Mouse (Mus musculus) liver, embryonic 16.5 days (tissue): ENCODE data around the gene Nhp2. TPM values are rescaled to one million over a fixed set of nuclear protein-coding genes. Genes with fewer than 3 reads are reported as not detected.
A peak's percentile ranks its signal among the peaks of the same experiment; 100 is the strongest.
"Not testable (repeated sequence)": the region's sequence is repeated elsewhere in the genome, so short reads cannot be mapped to it uniquely, and the experiment has no call there.

Experiments
- ATAC-seq: fragments of 200-750 bp; cut with Nextera tagmentation; 2 replicates; pipeline ENCODE4 v1.8.0; 2017; ENCODE audit warnings: low read depth, mild to moderate bottlenecking, moderate number of reproducible peaks, moderate library complexity
- H3K27ac ChIP-seq: fragments of 300-500 bp; sonication (generic); 2 replicates; pipeline ENCODE4 v1.5.1; 2014; ENCODE audit warnings: mild to moderate bottlenecking, low read length
- H3K27me3 ChIP-seq: fragments of 300-500 bp; sonication (generic); 2 replicates; pipeline ENCODE4 v1.6.1; 2014; ENCODE audit warnings: low read depth, low read length, mixed read lengths; ENCODE audit not compliant: control insufficient read depth, insufficient read depth
- H3K36me3 ChIP-seq: fragments of 300-500 bp; sonication (generic); 2 replicates; pipeline ENCODE4 v1.6.1; 2014; ENCODE audit warnings: mild to moderate bottlenecking; ENCODE audit not compliant: control insufficient read depth, insufficient read depth
- H3K4me1 ChIP-seq: fragments of 300-500 bp; sonication (generic); 2 replicates; pipeline ENCODE4 v1.6.1; 2014; ENCODE audit warnings: low read depth, low read length, mixed read lengths; ENCODE audit not compliant: control insufficient read depth
- H3K4me2 ChIP-seq: fragments of 300-500 bp; sonication (generic); 2 replicates; pipeline ENCODE4 v1.6.1; 2014; ENCODE audit warnings: low read depth, low read length, mixed read lengths
- H3K4me3 ChIP-seq: fragments of 300-500 bp; sonication (generic); 2 replicates; pipeline ENCODE4 v1.5.1; 2014; ENCODE audit warnings: low read depth, mild to moderate bottlenecking, low read length
- H3K9ac ChIP-seq: fragments of 300-500 bp; sonication (generic); 2 replicates; pipeline ENCODE4 v1.6.1; 2014; ENCODE audit warnings: low read depth, low read length
- H3K9me3 ChIP-seq: fragments of 300-500 bp; sonication (generic); replicated peaks from 2 replicates; pipeline ENCODE4 v1.6.1; 2016; ENCODE audit warnings: low read length; ENCODE audit not compliant: control insufficient read depth
- WGBS: fragments of 180-500 bp; shearing (Covaris S2); extraction: QIAGEN DNeasy Blood & Tissue Kit; methylation state at CpG from one replicate; pipeline ENCODE4 v1.1.7; 2014; ENCODE audit not compliant: insufficient replicate concordance; 5-methylcytosine and 5-hydroxymethylcytosine counted together
- polyA plus RNA-seq: library from polyadenylated mRNA; unstranded; fragments of >200 nt; fragmentation: Nextera tagmentation; extraction: Ambion mirVana; gene quantifications from 2 replicates; pipeline ENCODE4 v1.2.1, GENCODE M21; 2015

The Nhp2 gene
- polyA plus RNA-seq, 1 experiment from 2014 or later: 69.5 TPM

DNA sequence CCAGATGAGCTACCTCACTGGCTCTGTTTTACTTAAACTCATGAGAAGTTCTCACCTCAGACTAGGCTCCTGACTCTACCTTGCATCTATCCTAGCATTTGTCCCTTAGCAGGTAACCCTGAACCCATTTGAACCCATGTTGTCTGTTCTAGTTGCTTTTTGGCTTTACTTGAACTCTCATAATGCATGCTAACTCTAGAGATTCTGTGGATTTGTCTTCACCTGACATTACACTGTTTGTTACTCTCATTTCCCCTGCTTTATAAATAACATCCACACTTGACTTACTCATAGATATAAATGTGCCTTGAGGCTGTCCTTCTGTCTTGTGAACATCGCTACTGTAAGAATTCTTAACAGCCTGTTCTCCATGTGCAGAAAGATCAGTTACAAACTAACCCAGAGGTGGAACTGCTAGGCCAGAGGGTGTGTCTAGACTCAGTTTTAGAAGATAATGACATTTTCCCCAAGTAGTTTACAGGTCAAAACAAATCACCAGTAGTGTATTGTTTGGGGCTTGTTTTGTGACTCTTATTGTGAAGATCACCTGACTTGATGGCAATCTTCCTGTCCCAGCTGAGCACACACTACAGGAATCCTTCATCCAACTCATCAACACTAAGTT, 24.0 kb upstream of the Nhp2 start:
- 75% methylated on average over 1 of the region's 1 CpGs for WGBS
- no peak for ATAC-seq
- Histone ChIP-seq H3K9me3 (no peaks in the 10 kb centered on the region), H3K27ac (no peak overlapping the region), H3K4me1 (peaks cover 4% of the 10 kb centered on the region), H3K27me3 (no peaks in the 10 kb centered on the region), H3K4me2 (no peak overlapping the region), H3K4me3 (no peak overlapping the region), H3K9ac (no peak overlapping the region), H3K36me3 (peaks cover 78% of the 10 kb centered on the region)

DNA sequence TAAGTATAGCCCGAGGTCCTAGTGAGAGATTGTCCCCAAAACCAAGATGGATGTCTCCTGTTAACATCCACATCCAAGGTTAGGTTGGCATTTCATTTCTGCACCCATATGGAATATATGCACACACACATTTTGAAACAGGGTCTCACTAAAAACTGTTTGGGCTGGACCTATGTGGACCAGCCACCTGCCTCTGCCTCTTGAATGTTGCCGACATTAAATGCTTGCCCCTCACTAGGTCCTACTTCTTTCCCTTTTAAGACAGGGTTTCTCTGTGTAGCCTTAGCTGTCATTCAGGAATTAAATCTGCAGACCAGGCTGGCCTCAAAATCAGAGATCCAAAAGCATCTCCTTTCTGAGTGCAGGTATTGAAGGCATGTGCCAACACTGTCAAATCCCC, 22.0 kb upstream of the Nhp2 start:
- no peak for ATAC-seq
- H3K27ac ChIP-seq: no peak overlapping the region
- WGBS: 65% methylated on average over 2 of the region's 2 CpGs
- H3K4me3 ChIP-seq: no peak overlapping the region
- no peak overlapping the region for H3K4me2 ChIP-seq
- H3K27me3 ChIP-seq: no peaks in the 10 kb centered on the region
- peaks cover 4% of the 10 kb centered on the region; the same call in 1 of the 2 replicates for H3K4me1 ChIP-seq
- peaks cover 87% of the 10 kb centered on the region for H3K36me3 ChIP-seq
- no peaks in the 10 kb centered on the region for H3K9me3 ChIP-seq
- H3K9ac ChIP-seq: no peak overlapping the region

DNA sequence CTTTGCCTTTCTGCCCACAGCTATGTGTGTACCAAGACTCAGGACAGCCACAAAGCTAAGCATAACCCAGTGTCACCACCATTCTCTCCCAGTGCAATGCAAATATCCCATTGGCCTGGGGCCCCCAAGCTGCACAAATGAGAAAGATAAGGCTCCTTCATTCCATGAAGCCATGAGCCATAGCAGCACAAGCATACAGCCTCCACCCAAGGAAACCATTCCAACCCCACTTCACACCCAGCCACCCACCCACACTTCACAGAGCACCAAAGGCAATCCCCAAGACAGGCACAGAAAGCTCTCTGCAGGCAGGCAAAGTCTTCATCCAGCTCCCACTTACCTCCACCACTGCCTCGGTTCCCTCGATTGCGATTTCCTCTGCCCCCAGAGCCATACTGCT, 17.3 kb upstream of the Nhp2 start:
- H3K4me1 ChIP-seq: peaks cover 23% of the 10 kb centered on the region
- H3K9me3 ChIP-seq: no peaks in the 10 kb centered on the region
- no peaks in the 10 kb centered on the region for H3K27me3 ChIP-seq
- H3K36me3 ChIP-seq: peaks cover 79% of the 10 kb centered on the region
- H3K4me2 ChIP-seq: no peak overlapping the region
- 73% methylated on average over 3 of the region's 3 CpGs for WGBS
- H3K4me3 ChIP-seq: no peak overlapping the region
- no peak overlapping the region for H3K27ac ChIP-seq
- ATAC-seq: no peak
- no peak overlapping the region for H3K9ac ChIP-seq

DNA sequence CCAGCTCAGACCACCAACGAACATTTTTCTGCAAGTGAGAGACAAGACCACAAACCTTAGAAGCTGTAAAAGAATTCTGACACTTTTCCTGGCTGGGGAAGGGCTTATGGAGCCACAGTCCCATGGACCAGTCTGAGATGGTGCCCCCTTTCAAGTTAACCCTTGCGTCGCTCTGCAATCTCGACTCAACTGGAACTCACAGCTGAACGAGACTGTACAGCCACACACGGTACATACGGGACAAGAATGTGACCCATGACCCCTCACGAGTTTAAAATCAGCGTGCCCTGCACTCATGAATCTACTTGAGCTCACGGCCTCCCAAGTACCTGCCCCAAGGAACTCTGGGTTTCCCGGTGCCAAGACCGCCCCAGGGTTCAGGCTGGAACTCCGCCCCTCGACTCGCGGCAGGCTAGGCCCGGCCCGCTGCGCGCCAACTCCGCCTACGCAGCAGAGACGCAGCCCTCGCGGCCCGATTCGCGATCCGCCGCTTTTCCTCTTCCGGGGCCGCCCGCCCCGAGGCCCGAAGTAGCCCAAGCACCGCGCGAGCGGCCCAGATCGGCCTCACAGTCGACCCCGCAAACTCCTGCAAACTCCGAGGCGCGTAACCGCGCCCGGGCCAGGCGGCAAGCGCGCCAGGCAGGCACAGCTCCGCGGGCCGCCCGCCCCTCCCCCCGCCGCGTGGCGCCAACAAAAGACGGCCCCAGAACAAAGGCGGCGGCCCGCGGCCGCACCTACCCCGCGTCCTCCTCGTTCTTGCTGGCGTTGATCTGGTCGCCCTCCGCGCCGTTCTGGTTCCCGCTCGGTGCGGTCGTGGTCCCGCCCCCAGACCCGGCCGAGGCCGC, 13.7 kb upstream of the Nhp2 start:
- Histone ChIP-seq H3K4me3 (peak overlapping the region; percentile 90), H3K9ac (peak overlapping the region; percentile 93), H3K4me2 (peak overlapping the region; percentile 61), H3K36me3 (peaks cover 44% of the 10 kb centered on the region), H3K27ac (peak overlapping the region; percentile 92), H3K9me3 (no peaks in the 10 kb centered on the region), H3K4me1 (peaks cover 44% of the 10 kb centered on the region), H3K27me3 (no peaks in the 10 kb centered on the region)
- WGBS: under 1% methylated on average over 73 of the region's 81 CpGs
- ATAC-seq: peak; percentile 75

DNA sequence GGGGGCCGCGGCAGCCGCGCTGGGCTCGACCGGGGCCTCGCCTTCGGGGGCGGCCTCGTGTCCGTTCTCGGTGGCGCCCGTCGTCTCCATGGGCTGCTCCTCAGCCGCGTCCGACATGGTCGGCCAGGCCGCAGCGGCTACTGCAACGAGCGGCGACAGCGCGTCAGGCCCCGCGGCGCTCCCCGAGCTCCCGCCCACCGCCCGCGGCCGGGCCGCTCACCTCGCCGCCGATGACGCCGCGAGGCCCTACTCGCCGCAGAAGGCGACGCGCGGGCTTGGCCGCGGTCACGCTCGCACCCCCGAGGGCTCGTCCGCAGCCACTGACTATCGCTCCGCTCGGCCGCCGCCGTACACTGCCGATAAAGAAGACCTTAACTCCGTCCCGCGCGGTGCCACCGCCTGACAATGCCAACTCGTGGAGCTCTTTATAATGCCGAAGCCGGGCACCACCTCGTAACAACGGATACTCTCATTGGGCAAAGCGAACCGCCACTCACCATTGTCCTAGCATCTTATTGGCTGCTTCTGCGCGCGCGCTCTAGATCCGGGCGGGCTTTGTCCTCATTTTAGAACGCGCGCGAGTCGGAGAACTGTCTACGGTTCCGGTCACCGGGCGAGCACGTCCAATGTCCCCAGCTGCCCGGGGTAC, 13.0 kb upstream of the Nhp2 start, which contains the start of gene Hnrnpab:
TSS of gene Hnrnpab (minus strand) at position 401 of the 649 bp plus-strand sequence.
- peak; percentile 89 for ATAC-seq
- Histone ChIP-seq H3K27ac (peak within 1 kb of the TSS; percentile 92), H3K4me1 (peaks cover 44% of the 10 kb centered on the region), H3K4me2 (peak within 1 kb of the TSS; percentile 61), H3K36me3 (peaks cover 37% of the 10 kb centered on the region), H3K4me3 (peak within 1 kb of the TSS; percentile 90), H3K9ac (peak within 1 kb of the TSS; percentile 93), H3K9me3 (no peaks in the 10 kb centered on the region), H3K27me3 (no peaks in the 10 kb centered on the region)
- under 1% methylated on average over 91 of the region's 91 CpGs for WGBS

DNA sequence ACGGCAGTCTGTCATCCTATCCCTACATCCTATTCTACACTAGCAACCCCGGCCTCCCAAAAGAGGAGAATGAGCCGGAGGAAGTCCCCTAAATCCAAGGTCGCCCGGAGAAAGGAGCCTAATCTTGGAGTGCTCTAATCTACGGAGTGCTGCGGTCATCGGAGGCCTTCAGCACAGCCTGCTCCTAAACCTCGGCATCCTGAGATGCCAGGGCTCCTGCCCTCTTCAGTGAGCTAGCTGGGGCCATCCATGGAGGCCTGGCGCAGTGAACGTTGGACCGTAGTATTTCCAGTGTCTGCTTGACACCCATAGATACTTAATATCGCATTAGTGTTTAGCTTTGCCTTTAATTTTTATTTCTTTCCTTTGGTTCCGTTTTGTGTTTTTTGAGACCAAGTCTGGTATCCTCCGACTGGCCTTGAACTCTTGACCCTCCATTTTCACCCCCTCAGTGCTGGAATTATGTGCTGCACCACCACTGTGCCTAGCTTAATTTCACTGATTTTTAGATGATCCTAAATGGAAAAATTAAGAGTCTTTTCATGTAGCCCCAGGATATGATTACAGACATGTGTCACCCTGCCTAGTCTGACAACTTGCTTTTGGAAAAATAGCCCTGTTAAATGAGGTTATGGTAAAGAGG, 12.3 kb upstream of the Nhp2 start:
- Histone ChIP-seq H3K9ac (peak overlapping the region; percentile 93), H3K4me3 (peak overlapping the region; percentile 90), H3K27ac (peak overlapping the region; percentile 89), H3K36me3 (peaks cover 30% of the 10 kb centered on the region), H3K9me3 (no peaks in the 10 kb centered on the region), H3K4me2 (peak overlapping the region; percentile 61), H3K4me1 (peaks cover 44% of the 10 kb centered on the region), H3K27me3 (no peaks in the 10 kb centered on the region)
- peak; percentile 45 for ATAC-seq
- 7% methylated on average over 15 of the region's 15 CpGs for WGBS

DNA sequence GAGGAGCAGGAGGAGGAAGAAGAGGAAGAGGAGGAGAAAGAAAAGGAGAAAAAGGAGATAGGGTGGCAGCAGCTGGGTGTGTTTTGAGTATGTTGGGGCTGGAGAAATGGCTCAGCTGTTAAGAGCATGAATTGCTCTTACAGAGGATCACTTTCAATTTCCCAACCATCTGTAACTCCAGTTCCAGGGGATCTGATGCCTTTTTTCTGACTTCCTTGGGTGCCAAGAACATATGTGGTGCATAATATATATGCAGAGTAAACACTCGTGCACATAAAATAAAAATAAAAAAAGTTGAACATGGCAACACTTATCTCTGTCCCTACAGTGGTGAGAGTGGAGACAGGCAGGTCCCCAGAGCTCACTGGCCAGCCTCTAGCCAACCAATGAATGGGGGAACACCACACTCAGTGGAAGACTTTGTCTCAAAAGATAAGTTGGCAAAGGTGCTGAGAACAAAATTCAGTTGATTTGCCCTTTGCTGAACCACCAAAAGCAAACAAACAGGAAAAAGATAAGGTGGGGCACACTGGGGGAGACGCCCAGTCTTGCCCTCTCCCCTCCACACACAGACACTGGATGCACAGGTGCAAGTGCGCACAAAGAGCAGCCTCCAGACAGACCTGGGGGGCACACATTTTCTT, 10.1 kb upstream of the Nhp2 start:
- WGBS: 27% methylated on average over 3 of the region's 3 CpGs
- peaks cover 32% of the 10 kb centered on the region for H3K4me1 ChIP-seq
- peak overlapping the region; percentile 78 for H3K27ac ChIP-seq
- H3K36me3 ChIP-seq: peaks cover 9% of the 10 kb centered on the region
- H3K4me3 ChIP-seq: no peak overlapping the region
- H3K27me3 ChIP-seq: no peaks in the 10 kb centered on the region
- peak overlapping the region; percentile 26 for H3K9ac ChIP-seq
- ATAC-seq: peak; percentile 7; the same call in 1 of the 2 replicates
- H3K4me2 ChIP-seq: peak overlapping the region; percentile 22; the same call in 1 of the 2 replicates
- H3K9me3 ChIP-seq: no peaks in the 10 kb centered on the region

DNA sequence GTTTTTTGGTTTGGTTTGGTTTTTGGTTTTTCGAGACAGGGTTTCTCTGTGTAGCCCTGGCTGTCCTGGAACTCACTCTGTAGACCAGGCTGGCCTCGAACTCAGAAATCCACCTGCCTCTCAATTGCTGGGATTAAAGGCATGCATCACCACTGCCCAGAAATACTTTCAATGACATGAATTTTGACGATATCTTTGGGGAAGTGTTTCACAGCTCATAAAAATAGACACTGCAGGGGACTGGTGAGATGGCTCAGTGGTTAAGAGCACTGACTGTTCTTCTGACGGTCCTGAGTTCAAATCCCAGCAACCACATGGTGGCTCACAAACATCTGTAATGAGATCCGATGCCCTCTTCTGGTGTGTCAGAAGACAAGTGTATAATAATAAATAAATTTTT, 9.6 kb upstream of the Nhp2 start:
- not testable (repeated sequence) for H3K9ac ChIP-seq, H3K27me3 ChIP-seq, ATAC-seq, H3K4me3 ChIP-seq, H3K9me3 ChIP-seq, H3K36me3 ChIP-seq
- Histone ChIP-seq H3K4me2 (peak overlapping the region; percentile 22; the same call in 1 of the 2 replicates), H3K27ac (peak overlapping the region; percentile 78), H3K4me1 (peaks cover 31% of the 10 kb centered on the region)
- WGBS: 39% methylated on average over 5 of the region's 5 CpGs
